Mouse (Mus musculus) stomach, adult 2 months (tissue): ENCODE results near the gene Srsf6. TPM values are rescaled to one million over a fixed set of nuclear protein-coding genes. Genes with fewer than 3 reads are reported as not detected.

Source experiments
- polyA plus RNA-seq: library from polyadenylated mRNA; depleted of rRNA; stranded (reverse); fragments of >200 nt; gene quantifications from 2 replicates; pipeline ENCODE4 v1.2.3, GENCODE M21; 2012; rRNA removed

The Srsf6 gene
- 69.8 and 73.8 TPM in 2 replicates for polyA plus RNA-seq

GRCm38 (mm10) chr2:162931123-162931673, at the start of gene Srsf6:
Gene Srsf6 (plus strand): TSS chr2:162931528.

GRCm38 (mm10) chr2:162943148-162943846, 12.0 kb downstream of the Srsf6 start, which contains the start of gene L3mbtl1:
Gene L3mbtl1 (plus strand): TSS chr2:162943472.

Other genes with a start within 250 kb of the Srsf6 start
- 0.55 TPM in 1 of 2 replicates, not detected in the other for gene L3mbtl1, start 11.9 kb downstream of the Srsf6 start, polyA plus RNA-seq
- 3.9 and 4.4 TPM in 2 replicates for gene Sgk2, start 55.8 kb downstream of the Srsf6 start, polyA plus RNA-seq
- gene Ift52, start 85.8 kb downstream of the Srsf6 start, polyA plus RNA-seq = 5.9 and 7.1 TPM in 2 replicates
- gene Mybl2, start 123.2 kb downstream of the Srsf6 start, polyA plus RNA-seq = 2.1 and 2.2 TPM in 2 replicates
- not detected in 2 replicates for gene Gtsf1l, start 156.3 kb downstream of the Srsf6 start, polyA plus RNA-seq